Mouse (Mus musculus) kidney, postnatal 0 days (tissue): ENCODE results near the gene Carns1. TPM values are rescaled to one million over a fixed set of nuclear protein-coding genes. Genes with fewer than 3 reads are reported as not detected.
A peak's percentile ranks its signal among the peaks of the same experiment; 100 is the strongest.

ENCODE experiments used
- ATAC-seq: fragments of 200-750 bp; cut with Nextera tagmentation; replicated peaks from 2 replicates; pipeline ENCODE4 v1.8.0; 2017; ENCODE audit warnings: low read depth, moderate number of reproducible peaks, moderate TSS enrichment, moderate library complexity; ENCODE audit not compliant: low FRiP score
- DNase-seq: peaks from one replicate; pipeline ENCODE4 v3.0.0-alpha.2; 2016; ENCODE audit warnings: low spot score
- H3K27ac ChIP-seq: fragments of 300-500 bp; sonication (generic); 2 replicates; pipeline ENCODE4 v1.5.1; 2014; ENCODE audit warnings: mild to moderate bottlenecking
- H3K27me3 ChIP-seq: fragments of 300-500 bp; sonication (generic); 2 replicates; pipeline ENCODE4 v1.6.1; 2014; ENCODE audit warnings: low read length, mixed read lengths; ENCODE audit not compliant: insufficient read depth
- H3K36me3 ChIP-seq: fragments of 300-500 bp; sonication (generic); 2 replicates; pipeline ENCODE4 v1.6.1; 2014; ENCODE audit warnings: low read length, mixed read lengths; ENCODE audit not compliant: insufficient read depth
- H3K4me1 ChIP-seq: fragments of 300-500 bp; sonication (generic); replicated peaks from 2 replicates; pipeline ENCODE4 v1.6.1; 2014; ENCODE audit warnings: antibody characterized with exemption, low read length, mixed read lengths; ENCODE audit not compliant: insufficient read depth
- H3K4me2 ChIP-seq: fragments of 300-500 bp; sonication (generic); 2 replicates; pipeline ENCODE4 v1.6.1; 2014; ENCODE audit warnings: mild to moderate bottlenecking, low read length, moderate library complexity, mixed read lengths
- H3K4me3 ChIP-seq: fragments of 300-500 bp; sonication (generic); replicated peaks from 2 replicates; pipeline ENCODE4 v1.5.1; 2014; ENCODE audit warnings: low read depth, low read length
- H3K9ac ChIP-seq: fragments of 300-500 bp; sonication (generic); 2 replicates; pipeline ENCODE4 v1.6.1; 2014; ENCODE audit warnings: low read depth, low read length
- H3K9me3 ChIP-seq: fragments of 300-500 bp; sonication (generic); replicated peaks from 2 replicates; pipeline ENCODE4 v1.6.1; 2016; ENCODE audit warnings: low read length, inconsistent platforms, mixed read lengths
- CTCF ChIP-seq: IDR thresholded peaks from 2 replicates; pipeline ENCODE4 v1.5.1; 2016; ENCODE audit warnings: antibody characterized with exemption, low read depth, mild to moderate bottlenecking, moderate library complexity
- WGBS: fragments of 180-500 bp; shearing (Covaris S2); extraction: QIAGEN DNeasy Blood & Tissue Kit; methylation state at CpG from one replicate; pipeline ENCODE4 v1.1.7; 2014; 5-methylcytosine and 5-hydroxymethylcytosine counted together
- polyA plus RNA-seq: library from polyadenylated mRNA; unstranded; fragments of >200 nt; fragmentation: Nextera tagmentation; extraction: Ambion mirVana; gene quantifications from 2 replicates; pipeline ENCODE4 v1.2.1, GENCODE M21; 2015

The Carns1 gene
- polyA plus RNA-seq, 1 experiment from 2014 or later: 3.3 TPM

DNA sequence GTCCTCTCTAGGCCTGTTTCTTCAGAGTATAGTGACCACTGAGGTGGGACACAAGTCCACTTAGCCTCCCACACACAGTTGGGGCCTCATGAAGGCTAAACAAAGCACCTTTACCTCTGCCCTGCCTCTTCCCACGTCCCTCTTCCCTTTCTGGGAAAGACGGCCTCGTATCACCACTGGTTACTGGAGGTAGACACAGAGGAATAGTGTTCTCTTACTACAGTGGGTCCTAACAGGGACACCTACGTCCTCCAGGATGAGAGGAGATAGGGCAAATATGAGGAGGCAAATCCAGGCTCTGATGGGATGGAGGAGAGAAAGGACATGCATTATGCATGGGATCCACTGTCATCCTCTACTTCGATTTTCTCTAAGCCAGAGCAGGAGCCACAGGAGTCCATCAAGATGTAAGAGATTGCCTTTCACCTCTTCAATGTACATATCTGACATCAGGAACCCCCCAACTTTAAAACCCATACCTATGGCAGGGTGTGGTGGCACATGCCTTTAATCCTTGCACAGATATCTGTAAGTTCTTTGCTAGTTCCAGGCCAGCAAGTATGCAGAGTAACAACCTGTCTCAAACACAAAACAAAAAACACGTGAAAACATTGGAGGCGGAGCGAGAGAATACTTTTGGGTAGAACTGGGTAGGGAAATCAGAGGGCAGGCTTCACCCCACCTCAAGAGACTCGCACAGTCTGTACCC is 27.3 kb downstream of the Carns1 start:
- 36% methylated on average over 9 of the region's 9 CpGs for WGBS

DNA sequence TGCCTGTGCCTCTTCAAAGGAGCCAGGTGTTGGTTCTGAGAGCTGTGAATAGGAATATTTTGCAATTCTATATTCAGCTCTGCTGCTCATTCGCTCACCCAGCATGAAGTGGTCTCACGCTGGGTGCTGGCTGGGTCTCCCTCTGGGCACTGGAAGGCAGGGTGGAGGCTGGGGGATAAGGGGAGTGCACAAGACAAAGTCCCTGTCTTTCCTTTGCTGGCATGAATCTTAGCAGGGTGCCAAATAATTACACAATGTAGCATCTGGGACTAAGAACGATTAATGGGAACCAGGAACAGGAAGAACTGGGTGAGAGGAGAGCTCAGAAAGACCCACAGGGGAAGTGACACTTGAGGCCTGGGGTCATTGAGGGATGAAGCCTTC is 28.3 kb downstream of the Carns1 start:
- no peaks in the 10 kb centered on the region for H3K9me3 ChIP-seq
- DNase-seq: no peak
- peaks cover 11% of the 10 kb centered on the region; the same call in 1 of the 2 replicates for H3K4me1 ChIP-seq
- WGBS: 75% methylated on average over 3 of the region's 3 CpGs
- H3K4me3 ChIP-seq: no peak overlapping the region
- H3K9ac ChIP-seq: no peak overlapping the region
- H3K36me3 ChIP-seq: peaks cover 11% of the 10 kb centered on the region
- H3K27ac ChIP-seq: no peak overlapping the region
- H3K27me3 ChIP-seq: no peaks in the 10 kb centered on the region
- H3K4me2 ChIP-seq: no peak overlapping the region
- ATAC-seq: no peak
- no peak for TF ChIP-seq CTCF

More for the DNA sequence above, 27.3 kb downstream of the Carns1 start:
- Histone ChIP-seq H3K9ac (peak overlapping the region; percentile 93; the same call in 1 of the 2 replicates), H3K4me2 (peak overlapping the region; percentile 89), H3K4me1 (peaks cover 11% of the 10 kb centered on the region; the same call in 1 of the 2 replicates), H3K9me3 (no peaks in the 10 kb centered on the region), H3K36me3 (peaks cover 14% of the 10 kb centered on the region), H3K27me3 (no peaks in the 10 kb centered on the region), H3K4me3 (peak overlapping the region; percentile 98), H3K27ac (no peak overlapping the region)
- no peak for TF ChIP-seq CTCF
- DNase-seq (no peak), ATAC-seq (0 out of 2 replicates have a peak, but pooled peaks have one; percentile 0)

DNA sequence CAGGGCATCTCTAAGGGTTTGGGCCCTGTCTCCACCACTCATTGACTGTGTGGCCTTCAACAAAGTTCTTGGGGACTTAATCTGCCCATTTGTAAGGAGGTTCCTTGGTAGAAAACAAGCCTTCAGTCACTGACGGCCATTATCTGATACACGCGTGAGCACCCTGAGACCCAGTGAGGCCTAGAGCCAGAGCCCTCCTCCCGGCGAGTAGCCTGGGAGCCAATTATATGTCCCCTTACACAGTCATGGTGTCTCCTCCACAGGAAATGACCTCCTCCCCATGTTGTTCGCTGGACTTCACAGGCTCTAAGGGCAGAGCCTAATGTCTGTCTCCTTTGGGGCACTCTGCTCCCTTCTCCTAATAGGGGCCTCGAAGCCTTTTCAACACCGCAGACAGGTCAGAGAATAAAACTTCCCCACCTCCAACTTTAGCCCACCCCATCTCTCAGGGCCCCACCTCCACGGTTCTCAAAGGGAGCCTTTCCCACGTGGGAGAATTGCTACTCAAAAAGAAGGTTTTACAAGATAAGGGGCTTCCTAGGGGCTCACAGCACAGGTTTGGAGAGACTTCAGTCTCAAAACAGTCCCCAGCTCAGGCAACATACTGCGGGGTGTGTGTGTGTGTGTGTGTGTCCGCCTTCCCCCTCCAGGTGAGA is 28.8 kb downstream of the Carns1 start:
- TF ChIP-seq CTCF: no peak
- H3K27me3 ChIP-seq: no peaks in the 10 kb centered on the region
- ATAC-seq (no peak), DNase-seq (no peak)
- WGBS: 70% methylated on average over 12 of the region's 12 CpGs
- no peak overlapping the region for H3K4me3 ChIP-seq
- peaks cover 11% of the 10 kb centered on the region for H3K36me3 ChIP-seq
- H3K27ac ChIP-seq: no peak overlapping the region
- H3K9ac ChIP-seq: no peak overlapping the region
- no peaks in the 10 kb centered on the region for H3K9me3 ChIP-seq
- H3K4me1 ChIP-seq: peaks cover 11% of the 10 kb centered on the region; the same call in 1 of the 2 replicates
- no peak overlapping the region for H3K4me2 ChIP-seq

DNA sequence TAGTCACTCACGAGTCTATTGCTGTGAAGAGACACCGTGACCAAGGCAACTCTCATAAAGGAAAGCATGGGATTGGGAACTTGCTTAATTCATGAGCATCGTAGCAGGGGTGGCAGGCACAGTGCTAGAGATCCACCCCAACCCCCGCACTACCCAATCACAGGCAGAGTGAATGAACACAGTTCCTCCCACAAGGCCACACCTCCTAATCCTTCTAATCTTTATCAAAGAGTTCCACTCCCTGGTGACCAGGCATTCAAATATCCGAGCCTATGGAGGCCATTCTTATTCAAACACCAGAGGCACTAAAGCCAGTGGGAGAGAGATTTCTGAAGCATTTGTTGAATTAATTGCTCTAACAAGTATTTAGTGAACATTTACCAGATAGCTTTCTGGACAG is 29.3 kb downstream of the Carns1 start:
- no peak for DNase-seq
- TF ChIP-seq CTCF: no peak
- no peak for ATAC-seq
- Histone ChIP-seq H3K4me2 (no peak overlapping the region), H3K9ac (no peak overlapping the region), H3K4me1 (peaks cover 11% of the 10 kb centered on the region; the same call in 1 of the 2 replicates), H3K4me3 (no peak overlapping the region), H3K36me3 (peaks cover 6% of the 10 kb centered on the region), H3K27ac (no peak overlapping the region), H3K27me3 (no peaks in the 10 kb centered on the region), H3K9me3 (no peaks in the 10 kb centered on the region)
- WGBS: 84% methylated on average over 5 of the region's 5 CpGs

DNA sequence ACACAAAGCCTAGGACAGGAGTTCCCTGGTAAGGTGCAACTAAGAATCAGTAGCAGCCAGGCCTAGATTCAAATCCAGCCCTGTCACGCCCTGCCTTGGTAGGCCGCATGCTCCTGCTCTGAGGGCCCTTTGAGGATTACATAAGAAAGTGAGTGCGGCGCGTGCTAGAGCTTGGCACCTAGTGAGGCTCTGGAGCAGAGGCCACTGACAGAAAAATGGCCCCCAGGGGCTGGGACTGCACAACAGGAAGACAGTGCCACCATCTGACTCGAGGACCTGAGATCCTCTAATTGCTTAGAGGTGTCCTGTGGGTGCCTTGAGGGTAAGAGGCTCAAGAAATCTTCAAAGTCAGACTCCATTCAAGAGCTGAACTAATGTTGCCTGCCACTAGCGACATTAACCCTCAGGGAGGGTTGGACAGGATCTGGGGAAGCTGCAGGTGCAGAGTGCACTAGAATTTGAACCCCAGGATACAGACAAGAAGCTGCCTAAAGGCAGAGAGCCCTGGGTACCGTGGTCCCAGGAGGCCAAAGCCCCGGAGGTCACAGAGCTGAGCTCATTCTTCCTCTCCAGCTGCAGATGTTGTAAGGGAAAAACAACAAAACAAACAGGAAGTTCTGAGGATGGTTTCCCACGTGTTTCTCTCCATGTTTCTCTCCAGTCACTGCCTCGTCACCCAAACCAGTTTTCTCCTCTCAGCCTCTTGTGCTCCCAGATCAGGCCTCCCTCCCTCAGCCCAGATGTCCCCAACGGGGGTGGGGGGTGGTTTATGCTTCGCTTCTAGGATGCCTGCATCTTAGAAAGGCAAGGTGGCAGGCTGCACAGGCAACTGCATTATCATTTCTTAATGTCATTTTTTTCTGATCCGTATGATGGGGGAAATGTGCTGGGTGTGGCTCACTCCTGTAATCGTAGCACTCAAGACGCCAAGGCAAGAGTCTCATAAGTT is 30.5 kb downstream of the Carns1 start:
- no peak for ATAC-seq

More for the DNA sequence above, 30.5 kb downstream of the Carns1 start:
- no peak overlapping the region for H3K4me3 ChIP-seq
- 75% methylated on average over 16 of the region's 16 CpGs for whole genome bisulfite sequencing
- H3K4me2 ChIP-seq: no peak overlapping the region
- no peak for DNase-seq
- no peaks in the 10 kb centered on the region for H3K36me3 ChIP-seq
- H3K27ac ChIP-seq: no peak overlapping the region
- H3K4me1 ChIP-seq: peaks cover 11% of the 10 kb centered on the region; the same call in 1 of the 2 replicates
- no peak for TF ChIP-seq CTCF
- H3K27me3 ChIP-seq: no peaks in the 10 kb centered on the region
- H3K9me3 ChIP-seq: no peaks in the 10 kb centered on the region
- no peak overlapping the region for H3K9ac ChIP-seq
